Mouse (Mus musculus) activated CD4-positive, CD25-positive, alpha-beta regulatory T cell, adult 9 weeks (primary cell): ENCODE results near the gene Faim. TPM values are rescaled to one million over a fixed set of nuclear protein-coding genes. Genes with fewer than 3 reads are reported as not detected.

Experiments
- polyA plus RNA-seq: library from polyadenylated mRNA; unstranded; fragments of 100-300 nt; shearing (Covaris generic); gene quantifications from one replicate; pipeline ENCODE4 v1.2.1, GENCODE M21; 2017

The Faim gene
- 82.1 TPM for polyA plus RNA-seq

DNA sequence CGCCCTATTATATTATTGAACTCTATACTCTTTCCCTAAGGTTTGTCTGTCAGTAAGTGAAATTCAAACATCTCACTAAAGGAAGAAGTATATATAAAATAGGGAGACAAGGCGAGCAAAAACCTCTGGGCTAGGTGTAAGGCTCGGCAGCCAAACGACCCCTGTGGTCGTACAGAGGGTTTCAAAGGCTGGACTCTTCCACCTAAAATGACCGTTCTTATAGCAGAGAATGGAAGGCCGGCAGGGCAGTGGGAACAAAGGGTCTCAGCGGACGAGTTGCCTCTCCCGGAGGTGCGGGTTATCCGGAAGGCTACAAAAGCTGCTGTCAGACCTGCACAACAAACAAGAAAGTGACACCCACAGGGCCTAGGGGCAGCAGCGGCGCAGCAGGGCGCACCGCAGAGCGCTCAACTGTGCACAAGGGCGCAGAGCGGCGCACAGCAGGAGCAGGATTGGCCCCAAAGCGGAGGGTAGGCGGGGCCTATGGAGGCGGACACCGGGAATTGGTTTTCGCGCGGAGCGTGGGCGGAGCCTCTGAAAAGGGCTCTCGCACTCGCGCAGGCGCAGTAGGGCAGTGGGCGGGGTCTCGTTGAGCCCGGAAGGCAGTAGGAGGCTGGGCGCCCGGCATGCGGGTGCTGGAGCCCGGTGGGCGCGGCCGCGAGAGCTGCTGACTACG is at the start of gene Faim:
Gene Faim (plus strand): TSS at position 574 of the 676 bp plus-strand sequence.

DNA sequence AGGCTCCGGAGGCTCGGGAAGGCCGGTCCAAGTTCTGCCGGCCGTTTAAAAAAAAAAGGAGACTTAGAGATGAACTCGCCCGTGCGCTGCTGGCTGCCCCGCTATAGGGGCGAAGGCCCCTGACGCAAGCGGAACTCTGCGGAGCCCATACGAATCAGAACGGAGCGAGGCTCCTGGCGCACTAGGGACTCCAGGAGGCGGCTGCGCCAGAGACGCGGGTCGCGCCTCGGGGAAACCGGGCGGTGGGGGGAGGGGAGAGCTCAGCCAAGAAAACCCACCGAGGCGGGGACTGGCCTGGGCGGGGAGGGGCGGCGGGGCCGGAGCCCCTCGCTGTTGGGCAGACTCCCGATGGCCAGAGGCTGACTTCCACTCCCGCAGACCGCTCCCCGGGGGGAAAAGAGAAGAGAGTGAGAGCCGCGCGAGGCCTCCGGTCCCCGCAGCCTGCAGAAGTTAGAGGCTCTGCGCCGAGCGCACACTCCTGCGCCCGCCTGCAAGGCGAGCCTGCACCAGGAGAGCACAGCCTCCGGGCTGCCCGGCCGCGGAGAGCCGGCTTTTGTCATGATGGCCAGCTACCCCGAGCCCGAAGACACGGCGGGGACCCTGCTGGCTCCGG is 31.0 kb upstream of the Faim start, which contains the start of gene Foxl2:
Gene Foxl2 (plus strand): TSS at position 186 of the 613 bp plus-strand sequence.

DNA sequence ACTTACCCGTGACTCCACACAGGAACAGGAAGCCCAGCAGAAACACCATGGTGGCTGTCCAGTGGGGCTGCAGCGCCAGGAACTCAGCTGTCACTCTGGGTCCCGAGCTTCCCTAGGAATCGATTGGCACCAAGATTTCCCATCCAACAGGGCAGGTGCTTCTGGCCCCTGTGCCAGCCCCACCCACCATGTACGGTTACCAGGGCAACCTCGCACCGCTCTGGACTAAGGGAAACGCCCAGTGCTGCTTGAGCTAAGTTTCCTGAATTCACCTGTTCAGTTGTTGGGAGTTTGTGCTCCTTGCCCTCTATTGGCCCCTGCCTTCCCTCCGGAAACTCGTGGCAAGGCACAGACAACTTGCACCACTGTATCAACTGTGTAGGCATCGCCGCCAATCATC is 49.4 kb downstream of the Faim start, which contains the start of gene Gm1123:
Gene Gm1123 (minus strand): TSS at position 141 of the 400 bp plus-strand sequence.

Other genes with a start within 250 kb of the Faim start
- gene Prr23a1, start 143.9 kb upstream of the Faim start, polyA plus RNA-seq: not detected
- not detected for gene Prr23a2, start 129.9 kb upstream of the Faim start, polyA plus RNA-seq
- not detected for gene Prr23a3, start 121.6 kb upstream of the Faim start, polyA plus RNA-seq
- not detected for gene 7420426K07Rik, start 83.3 kb upstream of the Faim start, polyA plus RNA-seq
- gene Foxl2, start 31.1 kb upstream of the Faim start, polyA plus RNA-seq: not detected
- gene Gm1123, start 49.3 kb downstream of the Faim start, polyA plus RNA-seq: 1.2 TPM
- gene Pik3cb, start 154.2 kb downstream of the Faim start, polyA plus RNA-seq: 2.3 TPM